Mouse (Mus musculus) kidney, embryonic 14.5 days (tissue): ENCODE measurements at regions not wholly inside any gene's neighbourhood (a gene's known extent, or its start where the extent isn't known, plus 50 kb on each side); places are given as distances from the start of the nearest gene placed in this dataset.

ENCODE experiments used
- ATAC-seq: fragments of 200-750 bp; cut with Nextera tagmentation; 2 replicates; pipeline ENCODE4 v1.8.0; 2017; ENCODE audit warnings: moderate number of reproducible peaks, mild to moderate bottlenecking, moderate TSS enrichment, moderate library complexity; ENCODE audit not compliant: low FRiP score, low TSS enrichment
- H3K27ac ChIP-seq: fragments of 300-500 bp; sonication (generic); 2 replicates; pipeline ENCODE4 v1.5.1; 2014; ENCODE audit warnings: low read depth, mild to moderate bottlenecking, low read length, moderate library complexity, mixed read lengths
- H3K27me3 ChIP-seq: fragments of 300-500 bp; sonication (generic); 2 replicates; pipeline ENCODE4 v1.6.1; 2014; ENCODE audit warnings: mild to moderate bottlenecking, low read length; ENCODE audit not compliant: control insufficient read depth, insufficient read depth
- H3K36me3 ChIP-seq: fragments of 300-500 bp; sonication (generic); 2 replicates; pipeline ENCODE4 v1.6.1; 2014; ENCODE audit warnings: low read length, mixed read lengths; ENCODE audit not compliant: control insufficient read depth, insufficient read depth
- H3K4me1 ChIP-seq: fragments of 300-500 bp; sonication (generic); 2 replicates; pipeline ENCODE4 v1.6.1; 2014; ENCODE audit warnings: low read length, mixed read lengths; ENCODE audit not compliant: control insufficient read depth, insufficient read depth
- H3K4me2 ChIP-seq: fragments of 300-500 bp; sonication (generic); replicated peaks from 2 replicates; pipeline ENCODE4 v1.6.1; 2014; ENCODE audit warnings: low read depth, mild to moderate bottlenecking, low read length
- H3K4me3 ChIP-seq: fragments of 300-500 bp; sonication (generic); 2 replicates; pipeline ENCODE4 v1.5.1; 2014; ENCODE audit warnings: mild to moderate bottlenecking, low read length
- H3K9ac ChIP-seq: fragments of 300-500 bp; sonication (generic); 2 replicates; pipeline ENCODE4 v1.6.1; 2014; ENCODE audit warnings: low read depth, mild to moderate bottlenecking, low read length, moderate library complexity
- H3K9me3 ChIP-seq: fragments of 300-500 bp; sonication (generic); 2 replicates; pipeline ENCODE4 v1.6.1; 2016; ENCODE audit warnings: low read length; ENCODE audit not compliant: control insufficient read depth
- WGBS: fragments of 180-500 bp; shearing (Covaris S2); extraction: QIAGEN DNeasy Blood & Tissue Kit; methylation state at CpG from one replicate; pipeline ENCODE4 v1.1.7; 2014; 5-methylcytosine and 5-hydroxymethylcytosine counted together

DNA sequence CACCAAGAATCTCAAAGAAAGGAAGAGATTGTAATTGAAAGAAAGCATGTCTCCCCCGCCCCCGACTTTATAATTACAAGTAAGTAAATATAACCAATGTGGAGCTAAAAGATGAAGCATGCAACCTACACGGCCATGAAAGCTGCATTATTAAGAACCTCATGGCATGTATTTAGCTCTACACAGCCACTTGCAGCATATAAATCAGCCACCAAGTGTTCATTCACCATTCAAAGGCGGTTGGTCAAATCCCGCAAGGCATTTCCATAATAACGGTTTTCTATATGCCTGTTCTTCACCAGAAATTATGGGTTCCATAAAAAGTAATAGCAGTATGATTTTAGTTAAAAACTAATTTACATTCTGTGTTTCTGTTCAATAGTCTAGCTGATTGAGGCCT is 221.4 kb upstream of the Lmcd1 start:
- no peak overlapping the region for H3K9ac ChIP-seq
- H3K27ac ChIP-seq, result no peak overlapping the region
- H3K27me3 ChIP-seq, result no peaks in the 10 kb centered on the region
- ATAC-seq, result no peak
- no peaks in the 10 kb centered on the region for H3K9me3 ChIP-seq
- no peak overlapping the region for H3K4me3 ChIP-seq
- no peak overlapping the region for H3K4me2 ChIP-seq
- H3K4me1 ChIP-seq, result no peaks in the 10 kb centered on the region
- 86% methylated on average over 6 of the region's 6 CpGs for WGBS
- no peaks in the 10 kb centered on the region for H3K36me3 ChIP-seq

DNA sequence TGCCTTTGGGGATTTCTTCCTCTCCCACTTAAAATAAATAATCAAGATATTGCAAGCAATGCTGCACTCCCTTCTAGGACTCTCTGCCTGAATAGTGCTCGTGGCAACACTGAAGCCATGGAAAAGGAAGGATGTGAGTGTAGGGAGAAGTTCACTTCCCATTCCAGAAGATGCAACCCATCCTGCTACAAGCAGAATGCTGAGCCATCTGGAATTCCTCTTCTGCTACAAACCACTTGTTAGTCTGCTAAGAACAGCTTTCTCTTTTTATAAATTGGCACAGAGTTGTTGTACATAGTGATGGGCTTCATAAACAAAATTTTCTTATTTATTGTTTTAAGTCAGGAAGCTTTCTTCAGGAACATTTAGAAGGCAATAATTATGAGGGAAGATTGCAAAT is 215.7 kb upstream of the Lmcd1 start:
- no peak overlapping the region for H3K27ac ChIP-seq
- no peaks in the 10 kb centered on the region for H3K36me3 ChIP-seq
- H3K4me1 ChIP-seq, result no peaks in the 10 kb centered on the region
- H3K9ac ChIP-seq, result no peak overlapping the region
- H3K4me3 ChIP-seq, result no peak overlapping the region
- H3K9me3 ChIP-seq, result no peaks in the 10 kb centered on the region
- no peak for ATAC-seq
- no peak overlapping the region for H3K4me2 ChIP-seq
- no peaks in the 10 kb centered on the region for H3K27me3 ChIP-seq
- 44% methylated on average over 1 of the region's 1 CpGs for WGBS

DNA sequence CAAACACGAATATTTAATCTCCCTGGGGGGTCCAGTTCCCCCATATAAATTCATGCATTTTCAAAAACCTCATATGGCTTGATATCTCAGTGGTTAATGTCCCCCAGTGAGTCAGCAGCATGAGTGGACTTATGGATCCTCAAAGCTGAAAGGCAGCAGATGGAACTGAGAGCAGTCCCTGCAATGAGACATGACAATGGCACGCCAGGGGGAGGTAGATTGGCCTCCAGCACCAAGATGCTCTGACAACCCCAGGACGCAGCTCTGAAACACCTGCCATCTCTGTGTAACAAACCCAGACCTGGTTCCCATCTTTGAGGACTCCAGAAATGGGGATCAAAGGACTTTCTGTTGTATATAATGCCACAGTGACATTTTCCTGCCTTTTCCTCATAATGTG is 210.6 kb upstream of the Lmcd1 start:
- no peak for ATAC-seq
- Histone ChIP-seq H3K4me1 (no peaks in the 10 kb centered on the region), H3K27me3 (no peaks in the 10 kb centered on the region)

DNA sequence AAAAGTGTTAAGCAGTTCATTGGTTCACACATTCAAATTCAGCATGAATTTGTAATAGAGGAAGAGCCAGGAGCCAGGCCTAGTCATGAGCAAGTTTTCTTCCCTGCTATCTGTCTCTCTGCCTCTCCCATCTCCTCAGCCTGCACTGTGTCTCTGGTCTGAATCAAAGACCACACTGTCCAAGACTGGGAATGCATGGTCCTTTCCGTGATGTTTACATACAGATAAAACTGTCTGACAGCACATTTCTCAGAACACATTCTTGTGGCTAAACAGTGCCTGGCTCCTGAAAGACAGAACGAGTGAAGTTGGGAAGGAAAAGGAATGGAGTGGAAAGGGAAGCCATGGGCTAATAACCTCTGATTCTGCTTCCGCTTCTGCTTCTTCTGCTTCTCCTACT is 183.0 kb upstream of the Lmcd1 start:
- no peak for ATAC-seq
- H3K4me3 ChIP-seq, result no peak overlapping the region
- no peak overlapping the region for H3K9ac ChIP-seq
- H3K4me1 ChIP-seq, result no peaks in the 10 kb centered on the region
- H3K27ac ChIP-seq, result no peak overlapping the region
- H3K27me3 ChIP-seq, result no peaks in the 10 kb centered on the region
- 71% methylated on average over 3 of the region's 3 CpGs for WGBS
- no peaks in the 10 kb centered on the region for H3K36me3 ChIP-seq
- H3K4me2 ChIP-seq, result no peak overlapping the region
- H3K9me3 ChIP-seq, result no peaks in the 10 kb centered on the region

More for the DNA sequence above, 210.6 kb upstream of the Lmcd1 start:
- Histone ChIP-seq H3K9ac (no peak overlapping the region), H3K9me3 (no peaks in the 10 kb centered on the region), H3K36me3 (no peaks in the 10 kb centered on the region), H3K27ac (no peak overlapping the region), H3K4me3 (no peak overlapping the region), H3K4me2 (no peak overlapping the region)
- 85% methylated on average over 3 of the region's 3 CpGs for WGBS

DNA sequence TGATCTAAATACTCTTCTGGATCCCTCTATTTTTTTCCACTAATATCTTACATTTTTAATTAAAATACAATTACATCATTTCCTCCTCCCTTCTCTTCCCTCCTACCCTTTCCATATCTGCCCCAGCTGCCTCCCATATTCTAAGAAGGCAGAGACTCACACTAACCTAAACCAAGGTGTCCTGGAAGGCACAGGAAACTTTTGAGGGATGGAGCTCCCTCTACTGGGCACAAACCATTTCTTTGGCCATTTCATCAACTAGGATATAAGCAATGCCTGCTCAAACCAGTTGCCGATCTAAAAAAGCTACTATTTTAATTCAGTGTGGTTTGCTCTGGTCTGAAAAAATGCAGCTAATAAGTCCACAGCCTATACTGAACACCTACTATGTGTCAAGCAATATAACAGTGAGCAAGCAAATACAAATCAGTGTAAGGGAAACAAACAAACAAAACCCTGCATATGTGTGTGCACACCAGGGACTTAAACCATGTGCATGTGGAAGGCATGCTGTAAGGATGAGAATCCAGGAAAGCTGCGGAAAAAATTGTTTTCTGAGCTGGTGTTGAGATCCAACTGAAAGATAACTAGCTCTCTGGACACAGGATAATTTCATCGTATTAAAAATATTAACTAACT is 182.3 kb upstream of the Lmcd1 start:
- peak; percentile 69; the same call in 1 of the 2 replicates for ATAC-seq
- H3K9ac ChIP-seq, result no peak overlapping the region
- H3K9me3 ChIP-seq, result no peaks in the 10 kb centered on the region
- WGBS, result 55% methylated on average over 3 of the region's 3 CpGs
- no peak overlapping the region for H3K4me2 ChIP-seq
- no peaks in the 10 kb centered on the region for H3K36me3 ChIP-seq
- no peak overlapping the region for H3K27ac ChIP-seq
- H3K4me3 ChIP-seq, result no peak overlapping the region
- H3K27me3 ChIP-seq, result no peaks in the 10 kb centered on the region
- no peaks in the 10 kb centered on the region for H3K4me1 ChIP-seq

DNA sequence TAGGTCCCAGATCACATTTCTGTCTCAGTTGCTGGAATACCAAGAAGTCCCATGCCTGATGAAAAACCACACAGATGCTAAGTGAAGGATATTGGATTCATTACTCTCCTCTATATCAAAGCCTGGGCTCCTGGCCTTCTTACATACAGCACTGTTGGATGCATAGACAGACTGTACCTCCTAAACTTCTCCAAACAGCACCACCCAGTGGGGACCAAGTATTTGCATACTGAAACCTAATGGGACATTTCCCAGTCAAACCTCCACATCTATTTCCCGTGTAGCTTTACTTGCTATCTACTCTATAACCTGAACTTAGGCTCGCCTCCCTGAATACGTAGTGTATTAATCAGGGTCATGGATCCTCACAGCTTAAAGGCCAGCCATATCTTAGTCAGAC is 180.3 kb upstream of the Lmcd1 start:
- no peak overlapping the region for H3K27ac ChIP-seq
- ATAC-seq, result no peak
- no peaks in the 10 kb centered on the region for H3K27me3 ChIP-seq
- no peaks in the 10 kb centered on the region for H3K9me3 ChIP-seq
- WGBS, result 81% methylated on average over 3 of the region's 3 CpGs
- no peaks in the 10 kb centered on the region for H3K4me1 ChIP-seq
- H3K9ac ChIP-seq, result no peak overlapping the region
- H3K4me3 ChIP-seq, result no peak overlapping the region
- no peaks in the 10 kb centered on the region for H3K36me3 ChIP-seq
- H3K4me2 ChIP-seq, result no peak overlapping the region

DNA sequence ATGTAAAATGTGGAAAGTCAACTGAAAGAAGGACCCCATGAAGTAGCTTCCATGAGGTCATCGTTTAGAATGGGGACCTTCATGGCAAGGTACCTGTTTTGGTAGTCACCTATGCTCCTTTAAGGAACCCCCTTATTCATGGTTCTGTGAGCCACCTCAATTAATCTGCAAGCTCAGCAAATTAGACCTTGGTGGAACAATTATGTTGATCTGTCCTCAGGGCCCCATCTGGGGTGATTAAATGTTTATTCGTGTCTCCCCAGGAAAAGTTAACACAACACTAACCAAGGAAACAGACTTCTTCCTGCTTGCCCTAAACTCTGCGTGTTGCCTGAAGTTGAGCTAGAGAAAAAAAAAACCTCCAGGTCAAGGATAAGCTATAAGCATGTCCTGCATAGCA is 175.9 kb upstream of the Lmcd1 start:
- Histone ChIP-seq H3K27ac (no peak overlapping the region), H3K9me3 (no peaks in the 10 kb centered on the region), H3K9ac (no peak overlapping the region), H3K4me2 (no peak overlapping the region), H3K36me3 (no peaks in the 10 kb centered on the region), H3K4me1 (no peaks in the 10 kb centered on the region), H3K27me3 (no peaks in the 10 kb centered on the region), H3K4me3 (no peak overlapping the region)
- ATAC-seq, result no peak
- 77% methylated on average over 3 of the region's 3 CpGs for WGBS

DNA sequence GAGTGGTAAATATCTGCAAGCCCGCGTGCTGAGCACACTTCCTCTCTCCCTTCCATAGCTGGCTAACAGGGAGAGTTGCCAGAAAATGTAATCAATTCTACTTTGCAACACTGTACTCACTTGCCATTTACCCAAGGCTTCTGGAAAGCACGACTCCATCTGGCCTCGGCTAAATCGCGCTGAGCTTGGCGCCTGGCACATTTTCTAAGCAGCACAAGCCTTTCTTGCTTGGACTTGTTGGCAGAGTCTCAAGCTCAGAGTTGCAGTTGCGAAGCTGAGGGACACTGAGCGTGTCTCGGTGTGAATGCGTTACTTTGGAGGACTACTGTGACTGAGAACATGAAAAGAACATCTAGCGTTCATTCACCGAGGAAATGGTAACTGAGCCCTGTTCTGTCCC is 164.9 kb upstream of the Lmcd1 start:
- Histone ChIP-seq H3K9me3 (no peaks in the 10 kb centered on the region), H3K9ac (no peak overlapping the region), H3K4me1 (no peaks in the 10 kb centered on the region), H3K27ac (no peak overlapping the region), H3K4me2 (no peak overlapping the region), H3K4me3 (no peak overlapping the region), H3K27me3 (no peaks in the 10 kb centered on the region), H3K36me3 (no peaks in the 10 kb centered on the region)
- 93% methylated on average over 13 of the region's 13 CpGs for WGBS
- no peak for ATAC-seq

DNA sequence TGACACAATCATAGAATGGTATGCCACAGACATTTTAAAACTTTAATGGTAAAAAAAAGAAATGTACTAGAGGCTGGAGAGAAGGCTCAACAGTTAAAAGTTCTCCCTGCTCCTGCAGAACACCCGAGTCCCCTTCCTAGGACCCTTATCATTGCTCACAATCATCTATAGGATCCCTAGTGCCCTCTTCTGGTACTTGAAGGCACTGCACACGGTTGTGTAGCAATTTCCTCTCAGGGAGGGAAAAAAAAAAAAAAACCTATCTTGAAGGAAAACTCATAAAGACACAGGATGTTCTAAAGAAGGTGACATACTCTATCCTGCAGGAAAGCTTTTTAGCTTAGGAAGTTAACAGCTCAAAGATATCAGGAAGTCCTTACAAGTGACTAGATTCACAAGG is 154.4 kb upstream of the Lmcd1 start:
- no peak overlapping the region for H3K27ac ChIP-seq
- H3K36me3 ChIP-seq, result no peaks in the 10 kb centered on the region
- H3K4me1 ChIP-seq, result no peaks in the 10 kb centered on the region
- no peak for ATAC-seq
- no peaks in the 10 kb centered on the region for H3K9me3 ChIP-seq
- H3K4me2 ChIP-seq, result no peak overlapping the region
- H3K4me3 ChIP-seq, result no peak overlapping the region
- H3K9ac ChIP-seq, result no peak overlapping the region
- WGBS, result 49% methylated on average over 2 of the region's 2 CpGs
- no peaks in the 10 kb centered on the region for H3K27me3 ChIP-seq
